Mouse (Mus musculus) MEL (cell line): ENCODE data around the gene Eif4g1. TPM values are rescaled to one million over a fixed set of nuclear protein-coding genes. Genes with fewer than 3 reads are reported as not detected.

Experiments used
- DNase-seq: peaks from one replicate; pipeline ENCODE4 v3.0.0; 2011; ENCODE audit warnings: low read depth, low spot score
- H3K27ac ChIP-seq: 2 replicates; pipeline ENCODE4 v1.5.1; 2012; ENCODE audit warnings: low read depth, mild to moderate bottlenecking, control low read depth, low read length, moderate library complexity; ENCODE audit not compliant: control insufficient read depth
- H3K27me3 ChIP-seq, 2 experiments: fragments of 150-350 bp in 1 of 2; sonication (generic) in 1 of 2; 2 replicates each; pipeline ENCODE4 v1.6.1; 2012; ENCODE audit warnings: low read length in 2 of 2, mild to moderate bottlenecking in 2 of 2, improper control_type of control experiment in 1 of 2, moderate library complexity in 1 of 2; ENCODE audit not compliant: insufficient read depth in 2 of 2, control insufficient read depth in 1 of 2
- H3K36me3 ChIP-seq, 2 experiments: 2 replicates each; pipeline ENCODE4 v1.6.1; 2012 to 2014; ENCODE audit warnings: low read length in 2 of 2, improper control_type of control experiment in 1 of 2, inconsistent platforms in 1 of 2, mild to moderate bottlenecking in 1 of 2; ENCODE audit not compliant: insufficient read depth in 2 of 2, control insufficient read depth in 1 of 2
- H3K4me1 ChIP-seq, 2 experiments: fragments of 150-350 bp in 1 of 2; sonication (generic) in 1 of 2; 2 replicates each; pipeline ENCODE4 v1.6.1; 2012; ENCODE audit warnings: low read length in 2 of 2, improper control_type of control experiment in 1 of 2, mild to moderate bottlenecking in 1 of 2; ENCODE audit not compliant: insufficient read depth in 2 of 2, control insufficient read depth in 1 of 2
- H3K4me3 ChIP-seq, 2 experiments: fragments of 150-350 bp in 1 of 2; sonication (generic) in 1 of 2; 2 replicates each; pipeline ENCODE4 v1.5.1; 2012; ENCODE audit warnings: low read depth in 2 of 2, low read length in 2 of 2, mild to moderate bottlenecking in 2 of 2, moderate library complexity in 2 of 2, control low read depth in 1 of 2, improper control_type of control experiment in 1 of 2; ENCODE audit not compliant: control insufficient read depth in 1 of 2, insufficient read depth in 1 of 2
- H3K79me2 ChIP-seq: 2 replicates; pipeline ENCODE4 v1.6.1; 2012; ENCODE audit warnings: mild to moderate bottlenecking, low read length, moderate library complexity; ENCODE audit not compliant: control insufficient read depth, poor library complexity, insufficient read depth
- H3K9ac ChIP-seq: 2 replicates; pipeline ENCODE4 v1.6.1; 2012; ENCODE audit warnings: low read depth, mild to moderate bottlenecking, control low read depth, low read length, moderate library complexity; ENCODE audit not compliant: control insufficient read depth, poor library complexity, severe bottlenecking
- H3K9me3 ChIP-seq: fragments of 150-350 bp; sonication (generic); replicated peaks from 2 replicates; pipeline ENCODE4 v1.6.1; 2012; ENCODE audit warnings: mild to moderate bottlenecking, low read length, improper control_type of control experiment, moderate library complexity; ENCODE audit not compliant: insufficient read depth
- CHD1 ChIP-seq: IDR thresholded peaks from 2 replicates; pipeline ENCODE4 v1.6.1; 2012; ENCODE audit warnings: low read depth, mild to moderate bottlenecking, inconsistent platforms, low read length, improper control_type of control experiment
- CTCF ChIP-seq, 3 experiments: IDR thresholded peaks in 2 of 3; conservative IDR thresholded peaks in 1 of 3; 2 replicates each; pipeline ENCODE4 v1.5.1; 2011 to 2012; ENCODE audit warnings: low read length in 3 of 3, low read depth in 2 of 3, mild to moderate bottlenecking in 2 of 3, improper control_type of control experiment in 1 of 3, inconsistent platforms in 1 of 3, mixed read lengths in 1 of 3, moderate library complexity in 1 of 3; ENCODE audit not compliant: control insufficient read depth in 1 of 3, insufficient read depth in 1 of 3, poor library complexity in 1 of 3, severe bottlenecking in 1 of 3
- ELF1 ChIP-seq: IDR thresholded peaks from 2 replicates; pipeline ENCODE4 v1.6.1; 2014; ENCODE audit warnings: low read depth, mild to moderate bottlenecking, inconsistent platforms, low read length, improper control_type of control experiment, moderate library complexity
- ETS1 ChIP-seq: IDR thresholded peaks from 2 replicates; pipeline ENCODE4 v1.6.1; 2012; ENCODE audit warnings: low read depth, mild to moderate bottlenecking, inconsistent platforms, low read length, improper control_type of control experiment, moderate library complexity
- GABPA ChIP-seq: IDR thresholded peaks from 2 replicates; pipeline ENCODE4 v1.6.1; 2012; ENCODE audit warnings: low read depth, mild to moderate bottlenecking, inconsistent platforms, low read length, improper control_type of control experiment, moderate library complexity
- GATA1 ChIP-seq: IDR thresholded peaks from 2 replicates; pipeline ENCODE4 v1.6.1; 2011; ENCODE audit warnings: low read depth, low read length, improper control_type of control experiment
- KAT2A ChIP-seq: conservative IDR thresholded peaks from 2 replicates; pipeline ENCODE4 v1.6.1; 2012; ENCODE audit warnings: low read depth, low read length, improper control_type of control experiment, inconsistent platforms
- MAX ChIP-seq: IDR thresholded peaks from 2 replicates; pipeline ENCODE4 v1.6.1; 2011; ENCODE audit warnings: low read length, improper control_type of control experiment
- MAZ ChIP-seq: IDR thresholded peaks from 2 replicates; pipeline ENCODE4 v1.6.1; 2012; ENCODE audit warnings: low read depth, mild to moderate bottlenecking, inconsistent platforms, low read length, improper control_type of control experiment
- MEF2A ChIP-seq: IDR thresholded peaks from 2 replicates; pipeline ENCODE4 v1.6.1; 2014; ENCODE audit warnings: low read depth, mild to moderate bottlenecking, inconsistent platforms, low read length, improper control_type of control experiment; ENCODE audit not compliant: poor library complexity, insufficient replicate concordance, severe bottlenecking; ENCODE audit errors: extremely low read depth
- MXI1 ChIP-seq: IDR thresholded peaks from 2 replicates; pipeline ENCODE4 v1.6.1; 2011; ENCODE audit warnings: mild to moderate bottlenecking, low read depth, low read length, improper control_type of control experiment
- MYB ChIP-seq: IDR thresholded peaks from 2 replicates; pipeline ENCODE4 v1.6.1; 2011; ENCODE audit warnings: mild to moderate bottlenecking, low read depth, low read length, improper control_type of control experiment
- NELFE ChIP-seq: IDR thresholded peaks from 2 replicates; pipeline ENCODE4 v1.6.1; 2011; ENCODE audit warnings: low read depth, low read length, improper control_type of control experiment
- NRF1 ChIP-seq: IDR thresholded peaks from 2 replicates; pipeline ENCODE4 v1.6.1; 2014; ENCODE audit warnings: low read depth, mild to moderate bottlenecking, inconsistent platforms, low read length, improper control_type of control experiment, moderate library complexity; ENCODE audit not compliant: poor library complexity, insufficient read depth, severe bottlenecking
- POLR2A ChIP-seq, 2 experiments: IDR thresholded peaks; 2 replicates each; pipeline ENCODE4 v1.6.1; 2011 to 2012; ENCODE audit warnings: low read length in 2 of 2, mild to moderate bottlenecking in 2 of 2, control low read depth in 1 of 2, improper control_type of control experiment in 1 of 2, low read depth in 1 of 2, moderate library complexity in 1 of 2; ENCODE audit not compliant: control insufficient read depth in 1 of 2, insufficient read depth in 1 of 2, poor library complexity in 1 of 2
- RAD21 ChIP-seq: IDR thresholded peaks from 2 replicates; pipeline ENCODE4 v1.6.1; 2011; ENCODE audit warnings: mild to moderate bottlenecking, low read depth, low read length, improper control_type of control experiment
- SMC3 ChIP-seq: IDR thresholded peaks from 2 replicates; pipeline ENCODE4 v1.6.1; 2011; ENCODE audit warnings: low read depth, low read length, improper control_type of control experiment
- TCF12 ChIP-seq: IDR thresholded peaks from 2 replicates; pipeline ENCODE4 v1.6.1; 2014; ENCODE audit warnings: low read depth, mild to moderate bottlenecking, inconsistent platforms, low read length, improper control_type of control experiment, moderate library complexity
- UBTF ChIP-seq: IDR thresholded peaks from 2 replicates; pipeline ENCODE4 v1.6.1; 2012; ENCODE audit warnings: low read depth, mild to moderate bottlenecking, inconsistent platforms, low read length, improper control_type of control experiment, moderate library complexity, borderline replicate concordance; ENCODE audit not compliant: insufficient read depth
- USF1 ChIP-seq: IDR thresholded peaks from 2 replicates; pipeline ENCODE4 v1.6.1; 2014; ENCODE audit warnings: low read depth, mild to moderate bottlenecking, inconsistent platforms, low read length, improper control_type of control experiment, moderate library complexity
- USF2 ChIP-seq, 2 experiments: IDR thresholded peaks; 2 replicates each; pipeline ENCODE4 v1.6.1; 2011 to 2012; ENCODE audit warnings: improper control_type of control experiment in 2 of 2, low read length in 2 of 2, borderline replicate concordance in 1 of 2, inconsistent platforms in 1 of 2, low read depth in 1 of 2, mild to moderate bottlenecking in 1 of 2; ENCODE audit not compliant: insufficient read depth in 1 of 2
- ZKSCAN1 ChIP-seq: IDR thresholded peaks from 2 replicates; pipeline ENCODE4 v1.6.1; 2012; ENCODE audit warnings: low read depth, mild to moderate bottlenecking, inconsistent platforms, low read length, improper control_type of control experiment, moderate library complexity
- ZNF384 ChIP-seq: IDR thresholded peaks from 2 replicates; pipeline ENCODE4 v1.6.1; 2012; ENCODE audit warnings: low read depth, mild to moderate bottlenecking, inconsistent platforms, low read length, improper control_type of control experiment
- polyA plus RNA-seq, 2 experiments: library from polyadenylated mRNA; stranded (reverse) in 1 of 2; unstranded in 1 of 2; fragments of >175 nt in 1 of 2; fragments of >200 nt in 1 of 2; gene quantifications; 2 replicates each; pipeline versions ENCODE4 v1.2.1 to v1.2.4; 2012; ENCODE audit warnings: low replicate concordance in 2 of 2, low read depth in 1 of 2; ENCODE audit not compliant: insufficient read length in 2 of 2, insufficient read depth in 1 of 2, missing spikeins in 1 of 2
- total RNA-seq: library from RNA; depleted of rRNA; stranded (reverse); fragments of 300-350 nt; gene quantifications from 2 replicates; pipeline ENCODE4 v1.2.3, GENCODE M21; 2012

Eif4g1 gene
- total and polyA plus RNA-seq, 3 experiments: 327 to 436 (median 409) TPM

- TF ChIP-seq UBTF: no peak
- TF ChIP-seq USF2 (IDR thresholded peaks at IDR 0.05; ENCODE audit: borderline replicate concordance in 1 of 2, insufficient read depth in 1 of 2, low read depth in 1 of 2, low read length in 2 of 2): no peak
- TF ChIP-seq MAX: peak; percentile 41; the same call in 1 of the 2 replicates
- TF ChIP-seq ZKSCAN1: no peak
- peak; percentile 57 for TF ChIP-seq ETS1
- 0 out of 2 replicates have a peak, but pooled peaks have one; percentile 31 for TF ChIP-seq TCF12
- no peak for TF ChIP-seq ELF1
- no peak for TF ChIP-seq MEF2A
- no peak for TF ChIP-seq MYB
These were observed 5.7 kb downstream of the Eif4g1 start (continued) for GRCm38 (mm10) chr16:20673706-20674303.

GRCm38 (mm10) chr16:20675213-20675612 lies 7.1 kb downstream of the Eif4g1 start:
- Histone ChIP-seq H3K4me1 (peaks cover 11 to 35% of the 10 kb centered on the region in 2 experiments), H3K27ac (no peak overlapping the region), H3K9ac (peak overlapping the region; percentile 99), H3K9me3 (no peaks in the 10 kb centered on the region), H3K36me3 (peaks cover 39 to 47% of the 10 kb centered on the region in 2 experiments), H3K4me3 (no peak overlapping the region)
- no peak for DNase-seq
- TF ChIP-seq GATA1: no peak
- TF ChIP-seq ZNF384: no peak
- TF ChIP-seq TCF12: no peak
- TF ChIP-seq CTCF (IDR thresholded peaks at IDR 0.05 in 2 of 3, conservative IDR thresholded peaks at IDR 0.05 in 1 of 3; ENCODE audit: control insufficient read depth in 1 of 3, insufficient read depth in 1 of 3, low read depth in 2 of 3, low read length in 3 of 3, poor library complexity in 1 of 3, severe bottlenecking in 1 of 3): no peak
- no peak for TF ChIP-seq USF1
- TF ChIP-seq NELFE: no peak
- TF ChIP-seq RAD21: no peak
- TF ChIP-seq NRF1: no peak
- no peak for TF ChIP-seq MXI1
- TF ChIP-seq SMC3: no peak
- no peak for TF ChIP-seq POLR2A (IDR thresholded peaks at IDR 0.05; ENCODE audit: control insufficient read depth in 1 of 2, insufficient read depth in 1 of 2, low read depth in 1 of 2, low read length in 2 of 2, poor library complexity in 1 of 2)
- TF ChIP-seq KAT2A: no peak
- no peak for TF ChIP-seq MAZ
- TF ChIP-seq MYB: no peak
- TF ChIP-seq MAX: no peak
- TF ChIP-seq GABPA: no peak
- no peak for TF ChIP-seq CHD1
- TF ChIP-seq, all 39 proteins: peak for 0
- Histone ChIP-seq H3K79me2 (peaks cover 64% of the 10 kb centered on the region), H3K27me3 (no peaks in the 10 kb centered on the region)
